Mouse (Mus musculus) right cerebral cortex, adult 2 months (tissue): ENCODE results near the gene Copa.

ENCODE experiments used
- DNase-seq, 2 experiments: peaks; one replicate each; pipeline ENCODE4 v3.0.0; 2021 to 2022; ENCODE audit warnings: low spot score in 2 of 2

The Copa gene

GRCm38 (mm10) chr1:172082101-172082898 is at the start of gene Copa, which contains the start of gene Ncstn:
TSS of gene Copa (plus strand) at chr1:172082529.
TSS of gene Ncstn (minus strand) at chr1:172082795.
- peak; percentile 94 for DNase-seq

GRCm38 (mm10) chr1:172046410-172046809 is 35.9 kb upstream of the Copa start:
- no peak for DNase-seq

GRCm38 (mm10) chr1:172046938-172047337 is 35.4 kb upstream of the Copa start:
- DNase-seq = peak; percentile 66 to 67

- DNase-seq = no peak
These were observed 34.0 kb upstream of the Copa start for GRCm38 (mm10) chr1:172048241-172048734.

- no peak for DNase-seq
These were observed 33.1 kb upstream of the Copa start for GRCm38 (mm10) chr1:172049131-172049782.

- no peak for DNase-seq
These were observed 29.5 kb upstream of the Copa start for GRCm38 (mm10) chr1:172052766-172053279.

GRCm38 (mm10) chr1:172053541-172054440 is 28.5 kb upstream of the Copa start:
- peak; percentile 17 to 53 for DNase-seq

GRCm38 (mm10) chr1:172056251-172056650 is 26.1 kb upstream of the Copa start:
- peak in 1 of 2 experiments; percentile 44 for DNase-seq

- no peak for DNase-seq
These were observed 24.8 kb upstream of the Copa start, which contains the start of gene Nhlh1 for GRCm38 (mm10) chr1:172057491-172057921. TSS of gene Nhlh1 (minus strand) at chr1:172057573.

- no peak for DNase-seq
These were observed 24.0 kb upstream of the Copa start for GRCm38 (mm10) chr1:172058321-172058720.

- no peak for DNase-seq
These were observed 23.5 kb upstream of the Copa start for GRCm38 (mm10) chr1:172058874-172059273.

GRCm38 (mm10) chr1:172060659-172061058 is 21.7 kb upstream of the Copa start:
- DNase-seq = no peak

- no peak for DNase-seq
These were observed 21.1 kb upstream of the Copa start for GRCm38 (mm10) chr1:172061217-172061616.

GRCm38 (mm10) chr1:172062101-172062500 is 20.2 kb upstream of the Copa start:
- no peak for DNase-seq

- DNase-seq = no peak
These were observed 18.9 kb upstream of the Copa start for GRCm38 (mm10) chr1:172063291-172064023.

GRCm38 (mm10) chr1:172064613-172065141 is 17.7 kb upstream of the Copa start:
- no peak for DNase-seq

- no peak for DNase-seq
These were observed 12.1 kb upstream of the Copa start for GRCm38 (mm10) chr1:172070227-172070626.

- no peak for DNase-seq
These were observed 10.8 kb upstream of the Copa start for GRCm38 (mm10) chr1:172071556-172071955.

- DNase-seq = no peak
These were observed 9.7 kb upstream of the Copa start for GRCm38 (mm10) chr1:172072604-172073003.

GRCm38 (mm10) chr1:172077981-172078380 is 4.3 kb upstream of the Copa start:
- no peak for DNase-seq
